Mouse (Mus musculus): ENCODE measurements around the gene Zfp651.

The Zfp651 gene

GRCm38 (mm10) chr9:121759091-121760081 is at the start of gene Zfp651:
Zfp651 (plus strand) TSS chr9:121759330.
- no peak for DNase-seq (ENCODE audit: low read depth)

- peak; percentile 99 for DNase-seq (ENCODE audit: low read depth)
Measured at GRCm38 (mm10) chr9:121709898-121710583, 49.1 kb upstream of the Zfp651 start, which contains the start of gene Ss18l2. Ss18l2 (plus strand) TSS chr9:121710329.

GRCm38 (mm10) chr9:121710584-121710975 is 48.5 kb upstream of the Zfp651 start:
- DNase-seq (ENCODE audit: low read depth) = no peak

GRCm38 (mm10) chr9:121717048-121717447 is 42.1 kb upstream of the Zfp651 start:
- DNase-seq (ENCODE audit: low read depth) = no peak

- no peak for DNase-seq (ENCODE audit: low read depth)
Measured at GRCm38 (mm10) chr9:121718070-121718705, 40.9 kb upstream of the Zfp651 start.

- peak; percentile 95 for DNase-seq (ENCODE audit: low read depth)
Measured at GRCm38 (mm10) chr9:121718792-121719318, 40.3 kb upstream of the Zfp651 start, which contains the start of gene Nktr. Nktr (plus strand) TSS chr9:121719169.

- DNase-seq (ENCODE audit: low read depth) = no peak
Measured at GRCm38 (mm10) chr9:121719347-121720331, 39.5 kb upstream of the Zfp651 start.

- DNase-seq (ENCODE audit: low read depth) = no peak
Measured at GRCm38 (mm10) chr9:121740490-121740889, 18.6 kb upstream of the Zfp651 start.

- no peak for DNase-seq (ENCODE audit: low read depth)
Measured at GRCm38 (mm10) chr9:121741168-121741567, 18.0 kb upstream of the Zfp651 start.

- no peak for DNase-seq (ENCODE audit: low read depth)
Measured at GRCm38 (mm10) chr9:121744051-121744450, 15.1 kb upstream of the Zfp651 start.

- no peak for DNase-seq (ENCODE audit: low read depth)
Measured at GRCm38 (mm10) chr9:121752774-121753173, 6.4 kb upstream of the Zfp651 start.

GRCm38 (mm10) chr9:121754624-121755023 is 4.5 kb upstream of the Zfp651 start:
- DNase-seq (ENCODE audit: low read depth) = no peak

GRCm38 (mm10) chr9:121756785-121757184 is 2.3 kb upstream of the Zfp651 start:
- no peak for DNase-seq (ENCODE audit: low read depth)

- no peak for DNase-seq (ENCODE audit: low read depth)
Measured at GRCm38 (mm10) chr9:121757432-121757831, 1.7 kb upstream of the Zfp651 start.

- no peak for DNase-seq (ENCODE audit: low read depth)
Measured at GRCm38 (mm10) chr9:121757835-121758814, 1.0 kb upstream of the Zfp651 start.

GRCm38 (mm10) chr9:121760271-121761090 is 1.4 kb downstream of the Zfp651 start:
- no peak for DNase-seq (ENCODE audit: low read depth)

GRCm38 (mm10) chr9:121761091-121761665 is 2.0 kb downstream of the Zfp651 start:
- DNase-seq (ENCODE audit: low read depth) = no peak

GRCm38 (mm10) chr9:121761787-121762186 is 2.7 kb downstream of the Zfp651 start:
- DNase-seq (ENCODE audit: low read depth) = no peak

All from c-Kit-positive CD71-negative TER-119-negative erythroid progenitor cells, embryonic 14.5 days (primary cell).